Mouse (Mus musculus) kidney, adult 11 months (tissue): ENCODE measurements at regions not wholly inside any gene's neighbourhood (a gene's known extent, or its start where the extent isn't known, plus 50 kb on each side); places are given as distances from the start of the nearest gene placed in this dataset.

Experiments
- DNase-seq: peaks from one replicate; pipeline ENCODE4 v3.0.0; 2022

DNA sequence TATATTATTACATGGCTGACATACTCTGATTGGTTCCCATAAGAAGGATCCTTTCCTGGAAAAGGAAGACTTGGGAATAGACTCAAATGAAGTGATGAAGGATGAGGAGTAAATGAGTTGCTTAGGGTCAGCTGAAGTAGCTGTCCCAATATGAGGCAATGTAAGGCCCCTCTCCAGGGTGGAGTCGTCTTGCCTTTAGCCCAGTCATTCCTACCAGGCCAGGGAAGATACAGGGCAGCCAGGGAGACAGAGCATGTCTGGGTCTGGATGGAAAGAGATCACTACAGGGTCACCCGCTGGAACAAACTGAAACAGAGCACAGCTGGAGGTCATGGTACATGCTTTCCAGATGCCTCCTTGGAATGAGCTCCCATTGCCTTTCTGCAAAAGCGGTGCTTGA is 364.2 kb downstream of the Osr1 start:
- no peak for DNase-seq

DNA sequence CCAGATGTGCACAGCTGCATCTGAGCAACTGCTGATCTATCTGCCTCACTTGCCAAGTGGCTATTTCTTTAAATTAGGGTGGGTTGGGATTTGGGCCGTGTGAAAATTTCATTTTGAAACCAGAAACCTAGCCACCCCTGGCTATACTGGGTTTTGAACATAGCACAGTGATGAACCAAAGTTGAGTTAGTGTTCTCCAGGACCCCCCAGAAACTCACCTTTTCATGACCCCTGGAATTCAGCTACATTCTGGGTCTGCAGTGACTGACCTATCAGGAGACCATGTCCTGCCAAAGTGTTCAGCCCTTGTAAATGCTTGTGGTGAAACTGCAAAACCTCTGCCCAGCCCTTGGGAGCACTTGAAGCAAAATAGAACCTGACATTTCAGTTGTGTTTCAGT is 371.4 kb downstream of the Osr1 start:
- no peak for DNase-seq

DNA sequence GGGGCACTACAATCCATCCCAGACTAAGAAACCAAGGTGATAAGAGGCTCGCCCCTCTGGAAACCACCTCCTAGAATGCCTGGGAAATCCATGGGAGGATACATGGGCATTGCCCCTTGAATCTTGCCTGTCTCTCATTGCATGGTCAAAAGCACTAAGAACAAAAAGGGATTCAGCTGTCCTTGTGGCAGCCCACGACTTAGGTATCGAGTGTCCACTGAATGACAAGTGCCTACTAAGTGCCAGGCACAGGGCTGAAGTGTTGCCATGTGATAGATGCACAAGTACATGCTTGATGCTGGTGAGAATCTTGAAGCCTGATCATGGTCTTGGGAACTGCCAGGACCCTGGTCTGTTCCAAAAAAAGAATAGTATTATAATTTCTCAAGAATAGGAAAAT is 371.9 kb downstream of the Osr1 start:
- no peak for DNase-seq

DNA sequence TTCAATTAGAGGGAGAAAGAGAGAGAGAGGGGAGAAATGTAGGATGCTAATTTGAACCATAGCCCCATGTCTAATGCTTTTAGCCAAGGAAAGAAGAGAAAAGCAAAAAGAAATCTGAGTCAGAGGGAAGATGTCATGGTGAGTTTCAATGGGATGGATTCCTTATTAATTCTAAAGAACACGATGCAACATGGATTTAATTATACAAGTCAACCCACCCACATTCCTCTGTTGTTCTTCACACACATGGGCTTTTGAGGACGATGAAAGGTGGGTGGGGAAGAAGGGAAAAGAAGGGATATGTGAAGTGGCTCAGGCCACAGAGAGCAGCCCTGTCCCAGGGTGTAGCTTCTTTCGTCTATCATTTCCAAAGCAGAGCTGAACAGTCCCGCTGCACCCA is 378.9 kb downstream of the Osr1 start:
- no peak for DNase-seq

DNA sequence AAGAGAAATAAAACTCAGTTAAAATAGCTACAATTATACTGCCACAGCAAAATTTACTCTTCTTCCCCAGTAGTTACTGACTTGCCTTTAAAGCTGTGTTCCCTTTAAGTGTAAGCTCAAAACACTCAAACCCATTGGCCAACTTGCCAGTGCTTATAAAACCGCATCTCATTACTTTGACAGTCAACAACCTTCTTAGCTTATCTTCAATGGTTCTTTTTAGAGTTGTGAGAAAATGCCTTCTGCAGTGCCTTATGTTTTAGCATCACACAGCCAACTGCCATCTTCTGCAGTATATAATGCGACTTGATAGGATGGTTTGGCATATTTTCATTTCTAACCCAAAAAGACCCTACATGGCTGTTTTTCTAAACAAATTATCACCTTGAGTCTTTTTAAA is 382.5 kb downstream of the Osr1 start:
- DNase-seq, result no peak

DNA sequence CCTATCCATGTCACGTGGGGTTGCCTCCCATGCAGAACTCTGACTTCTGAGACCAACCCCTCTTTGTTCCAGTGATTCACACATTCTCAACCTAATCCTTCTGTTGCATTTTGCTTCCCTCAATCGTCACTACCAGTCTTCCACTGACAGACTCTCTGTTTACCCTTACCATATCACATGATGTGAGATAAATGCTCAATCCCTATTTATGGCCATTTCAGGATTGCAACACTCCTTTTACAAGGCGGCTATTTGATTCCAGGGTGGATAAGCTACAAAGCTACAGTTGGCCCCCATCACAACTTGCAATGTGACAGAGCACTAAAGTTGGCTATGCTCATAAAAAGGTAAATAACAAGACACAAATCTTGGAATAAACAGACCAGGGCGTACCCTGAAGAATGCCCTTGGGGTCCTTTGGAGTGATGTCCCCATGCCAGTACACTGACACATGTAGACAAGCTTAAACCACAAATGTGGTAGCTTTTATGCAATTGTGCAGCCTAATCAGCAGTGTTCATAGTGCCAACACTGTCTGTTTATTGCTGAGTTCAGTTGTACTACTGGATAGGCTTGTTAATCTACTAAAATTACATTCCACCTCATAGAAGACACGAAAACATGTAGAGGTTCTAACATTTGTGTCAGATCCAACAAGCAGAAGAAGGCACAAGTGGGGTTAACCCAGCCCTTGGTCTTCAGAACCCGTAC is 384.4 kb downstream of the Osr1 start:
- no peak for DNase-seq

DNA sequence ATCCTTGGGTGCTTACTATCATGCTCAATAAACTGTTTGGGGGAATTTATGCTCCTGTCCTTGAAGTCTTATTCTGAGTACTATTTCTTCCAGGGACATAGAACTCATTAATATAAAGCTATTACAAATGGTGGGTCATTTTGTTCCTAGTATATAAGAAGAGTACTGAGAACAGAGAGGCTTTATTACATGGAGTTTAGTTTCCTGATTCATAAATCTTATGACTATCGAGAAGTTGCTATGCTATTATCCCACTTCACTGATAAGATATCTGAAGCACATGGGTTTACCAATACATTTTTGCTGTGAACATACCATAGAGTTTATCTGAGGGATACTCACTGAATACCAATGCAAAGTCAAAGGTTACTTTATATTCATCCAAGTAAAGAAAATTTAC is 399.5 kb downstream of the Osr1 start:
- no peak for DNase-seq

DNA sequence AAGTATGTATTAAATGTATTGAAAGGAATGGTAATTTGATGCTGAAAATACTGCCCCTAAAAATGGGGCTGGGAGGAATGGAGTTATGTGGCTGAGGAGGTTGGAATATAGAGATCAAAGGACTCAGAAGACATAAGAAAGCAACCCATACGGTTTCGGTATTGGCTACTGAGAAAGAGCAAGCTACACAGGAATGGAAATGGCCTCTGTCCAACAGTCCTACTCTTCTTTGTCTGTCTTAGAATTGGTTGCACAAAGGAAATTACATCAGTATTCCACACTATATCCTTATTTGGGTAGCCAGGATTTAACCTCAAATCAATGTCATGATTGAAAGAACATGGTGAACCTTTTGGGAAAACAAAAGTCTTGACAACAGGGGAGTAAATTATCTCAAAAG is 399.0 kb upstream of the Nt5c1b start:
- no peak for DNase-seq

DNA sequence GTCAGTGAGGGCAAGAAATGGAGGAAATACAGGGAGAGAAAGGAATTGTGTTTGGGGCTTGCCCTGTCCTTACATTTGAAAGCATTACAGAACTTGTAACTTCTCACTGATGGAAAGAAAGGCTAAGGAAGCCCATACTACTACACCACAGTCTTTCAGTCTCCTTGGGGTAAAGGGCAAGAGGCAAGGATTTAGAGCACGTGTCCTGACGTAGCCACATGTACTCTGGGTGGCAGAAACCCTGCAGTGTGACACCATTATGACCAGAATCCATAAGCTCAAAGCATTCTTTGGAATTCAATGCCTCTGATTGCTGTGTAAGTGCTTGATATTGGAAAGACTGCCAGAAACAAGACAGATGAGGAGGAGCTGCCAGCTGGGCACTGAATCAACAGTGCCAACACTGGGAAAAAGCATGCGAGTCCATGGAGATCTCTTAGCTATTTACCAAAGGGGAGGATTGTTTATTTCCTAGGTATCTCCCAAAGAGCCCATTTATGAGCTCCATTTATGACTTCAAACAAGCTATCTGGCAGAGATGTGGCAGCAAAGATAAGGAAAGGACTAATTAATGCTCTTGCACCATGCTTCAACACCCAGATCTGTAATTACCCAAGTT is 391.2 kb upstream of the Nt5c1b start:
- DNase-seq, result no peak

DNA sequence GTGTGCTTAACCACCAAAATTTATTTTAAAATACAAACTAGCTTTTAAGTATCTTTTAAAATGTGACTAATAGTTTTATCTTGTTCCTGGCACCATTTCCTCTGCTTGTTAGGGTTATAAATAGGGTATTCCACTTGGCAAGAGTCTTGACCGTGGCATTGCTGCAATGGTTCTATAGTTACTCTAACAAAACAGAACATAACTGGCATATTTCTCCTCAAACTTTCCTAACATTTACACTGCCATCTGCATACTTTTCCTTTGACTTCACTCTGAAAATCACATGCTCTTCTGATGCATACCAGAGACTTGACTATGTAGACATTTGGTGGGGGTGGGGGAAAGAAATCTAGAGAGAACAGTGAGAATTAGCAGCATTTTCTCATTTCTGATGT is 390.7 kb upstream of the Nt5c1b start:
- DNase-seq, result no peak

DNA sequence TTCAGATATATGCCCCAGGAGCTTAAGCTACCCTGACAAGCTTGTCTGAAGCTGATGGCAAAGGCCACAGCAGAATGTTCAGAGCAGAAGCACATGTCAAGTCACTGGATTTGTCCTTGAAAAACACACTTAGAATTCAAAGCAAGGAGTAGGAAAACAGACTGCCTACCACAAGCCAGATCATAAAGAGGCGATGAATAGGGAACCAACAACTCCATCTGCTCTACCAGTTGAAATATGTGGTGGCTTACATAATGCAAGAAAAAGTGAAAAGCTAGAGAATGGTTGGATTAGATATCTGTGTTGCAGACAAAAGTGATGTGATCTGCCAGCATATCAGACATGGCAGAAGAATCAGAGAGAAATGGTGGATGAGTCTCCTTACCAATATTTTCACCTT is 378.5 kb upstream of the Nt5c1b start:
- no peak for DNase-seq

DNA sequence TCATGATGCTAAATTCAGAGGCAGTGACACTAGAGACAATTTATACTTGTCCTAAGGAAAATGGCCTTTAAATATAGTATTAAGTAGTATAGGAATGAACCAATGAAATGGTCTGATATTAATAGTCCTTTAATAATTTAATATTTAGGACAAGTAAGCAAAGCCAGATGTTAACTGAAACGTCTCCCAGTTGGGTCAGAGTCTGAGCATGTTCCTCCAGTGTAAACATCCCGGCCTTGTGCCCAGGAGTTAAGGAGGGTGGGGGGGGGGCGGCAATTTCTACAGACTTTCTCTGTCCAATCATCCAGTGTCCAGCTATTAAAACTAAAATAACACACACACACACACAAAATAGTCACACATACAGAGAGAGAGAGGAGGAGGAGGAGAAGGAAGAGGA is 374.1 kb upstream of the Nt5c1b start:
- no peak for DNase-seq

DNA sequence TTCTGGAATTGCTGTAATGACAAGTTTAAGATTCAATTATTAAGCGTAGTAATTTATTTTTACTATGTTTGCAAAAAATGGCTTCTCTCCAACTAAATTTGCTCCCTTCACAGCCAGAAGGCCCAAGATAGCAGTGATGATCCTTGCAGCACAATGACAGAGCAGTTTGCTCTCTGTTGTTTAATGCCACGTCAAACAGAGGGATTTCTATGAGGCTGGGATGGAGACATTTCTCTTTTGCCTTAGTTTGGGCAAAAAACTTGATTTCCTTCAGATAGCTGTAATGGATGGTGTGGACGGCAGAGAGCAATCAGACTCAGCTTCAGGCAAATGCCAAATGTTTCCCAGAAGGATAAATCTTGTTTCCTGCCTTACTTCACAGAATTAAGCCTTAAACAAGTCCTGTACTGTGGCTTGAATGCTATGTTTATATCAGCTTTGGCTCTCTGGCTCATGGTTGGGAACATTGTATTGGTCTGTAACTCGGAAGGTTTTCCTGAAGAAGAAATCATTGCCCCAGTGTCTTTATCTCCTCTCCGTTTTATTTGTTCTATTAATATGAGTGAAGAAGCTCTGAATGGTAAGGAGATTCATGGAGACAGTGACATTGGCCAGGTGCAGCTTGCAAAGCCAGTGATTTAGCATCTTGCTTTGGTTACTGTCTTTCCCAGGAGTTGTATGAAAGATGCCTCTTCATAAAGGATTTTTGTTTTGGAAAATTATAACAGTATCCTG is 373.2 kb upstream of the Nt5c1b start:
- DNase-seq, result no peak

DNA sequence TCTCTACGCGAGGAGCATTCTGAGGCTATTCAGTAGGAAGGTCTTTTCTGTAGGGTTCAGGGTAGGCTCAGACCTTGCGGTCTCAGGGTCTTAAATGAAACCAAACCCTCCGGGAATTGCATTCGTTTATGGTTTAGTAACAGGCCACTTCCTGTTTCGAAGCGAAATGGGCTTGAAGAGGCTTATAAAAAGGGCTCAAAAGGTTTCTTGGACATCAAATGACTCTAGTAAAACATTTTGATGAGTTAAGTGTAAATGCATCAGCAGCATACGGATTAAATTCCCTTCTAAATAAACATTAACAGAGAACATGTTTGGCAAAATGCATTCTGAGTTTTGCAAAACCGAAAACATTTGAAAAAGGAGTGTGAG is 372.6 kb upstream of the Nt5c1b start:
- no peak for DNase-seq

DNA sequence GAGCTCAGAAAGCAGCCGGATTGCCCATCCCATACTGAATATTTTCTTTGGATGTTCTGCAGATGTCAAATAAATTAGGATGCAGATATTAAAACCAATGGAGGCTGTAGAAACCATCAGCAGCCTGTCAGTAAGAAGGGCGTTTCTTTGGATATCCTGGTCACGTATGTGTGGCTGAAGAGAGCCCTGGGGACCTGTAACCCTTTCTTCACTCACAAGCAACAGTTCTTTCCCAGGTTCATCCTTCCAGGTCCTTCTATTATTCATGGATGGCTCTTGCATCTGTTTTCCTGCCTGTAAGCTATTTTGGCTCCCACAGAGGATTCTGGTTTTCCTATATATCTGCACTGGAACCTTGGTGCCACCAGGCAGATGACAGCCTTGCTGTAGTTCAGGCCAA is 372.2 kb upstream of the Nt5c1b start:
- DNase-seq, result no peak

DNA sequence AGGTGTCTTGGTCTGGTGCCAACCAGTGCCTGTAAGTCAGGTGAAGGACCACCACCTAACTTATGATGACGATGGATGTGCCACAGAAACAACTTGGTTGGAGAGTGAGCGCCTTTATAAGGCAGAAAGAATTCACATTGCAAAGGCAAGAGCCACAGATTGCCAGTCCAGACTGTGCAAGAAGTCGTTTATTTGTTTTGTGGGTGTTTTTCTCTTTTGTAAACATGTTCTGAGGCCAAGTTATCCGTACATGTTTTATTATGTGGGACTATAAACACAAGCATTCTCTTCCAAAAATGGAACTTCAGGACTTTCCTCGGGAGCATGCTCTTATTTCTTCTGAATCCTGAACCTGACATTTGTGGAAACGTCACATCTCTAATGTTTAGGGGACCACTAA is 369.8 kb upstream of the Nt5c1b start:
- DNase-seq, result no peak

DNA sequence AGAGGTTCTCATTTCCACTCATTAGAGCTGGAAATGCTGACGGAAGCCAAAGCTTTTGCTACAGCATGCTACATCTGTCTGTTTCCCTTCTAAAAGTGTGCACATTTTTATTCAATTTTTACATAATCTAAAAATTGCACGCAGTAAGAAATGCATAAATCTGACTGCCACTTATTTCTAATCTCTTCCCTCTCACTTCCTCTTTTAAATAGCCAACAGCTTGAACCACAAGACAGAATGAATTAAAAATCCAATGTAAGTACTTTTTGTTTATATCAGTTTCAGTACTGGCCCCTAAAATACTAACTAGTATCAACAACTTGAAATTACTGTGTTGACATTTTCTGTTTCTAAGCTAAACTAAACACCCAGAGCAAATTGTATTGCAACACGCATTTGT is 361.3 kb upstream of the Nt5c1b start:
- no peak for DNase-seq

DNA sequence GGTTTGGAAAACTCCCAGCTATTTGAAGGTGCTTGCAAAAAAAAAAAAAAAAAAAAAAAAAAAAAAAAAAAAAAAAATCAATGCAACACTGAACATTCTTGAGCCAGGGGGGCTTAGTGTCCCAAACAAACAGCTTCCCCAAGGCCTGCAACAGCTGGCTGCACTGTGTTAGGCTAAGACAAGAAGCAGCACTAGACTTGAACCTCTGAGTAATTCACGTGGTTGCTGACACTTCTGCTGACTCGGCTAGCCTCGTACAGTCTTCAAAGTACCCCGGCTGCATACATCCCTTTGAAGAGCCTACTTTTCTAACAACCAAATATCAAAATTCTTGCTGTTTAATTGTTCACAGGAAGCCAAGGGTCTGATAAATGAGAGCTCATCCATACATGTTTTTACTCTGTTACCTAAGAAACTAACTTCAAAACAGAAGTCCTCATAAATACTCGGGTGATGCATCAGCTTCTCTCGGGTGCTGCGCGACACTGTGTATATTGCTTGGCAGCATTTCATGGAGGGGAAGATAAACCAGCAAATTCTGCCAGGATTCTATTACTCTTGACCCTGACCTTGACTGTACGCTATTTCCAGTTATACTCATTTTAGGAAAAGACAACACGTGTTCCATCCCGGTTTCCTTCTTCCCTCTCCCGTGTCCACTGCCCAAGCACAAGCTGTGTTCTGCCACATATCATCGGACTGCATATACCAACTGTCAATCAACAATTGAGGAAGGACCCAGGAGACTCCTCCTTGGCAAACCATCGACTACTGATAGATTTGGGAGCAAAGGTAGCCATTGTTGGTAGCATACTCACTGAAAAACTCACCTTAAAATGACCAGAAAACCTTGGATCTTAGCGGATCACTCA is 352.8 kb upstream of the Nt5c1b start:
- no peak for DNase-seq

DNA sequence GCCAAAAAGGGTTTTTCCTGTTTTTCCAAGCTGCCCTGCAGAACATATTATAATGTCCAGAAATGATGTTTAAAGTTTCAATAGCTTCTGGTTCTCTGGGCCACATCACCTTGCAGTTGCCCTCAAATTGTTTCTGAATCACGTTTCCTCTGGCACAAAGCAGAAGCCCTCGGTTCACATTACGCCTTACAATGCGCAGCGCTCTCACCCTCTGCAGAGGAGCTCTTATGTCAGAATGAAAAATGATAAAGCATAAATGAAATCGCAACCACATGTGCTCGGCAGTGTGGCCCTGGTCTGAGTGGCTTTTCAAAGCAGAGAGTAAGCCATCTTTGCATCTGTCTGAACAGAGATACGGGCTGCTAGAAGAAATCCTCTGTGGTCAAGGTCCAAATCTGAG is 334.3 kb upstream of the Nt5c1b start:
- no peak for DNase-seq

DNA sequence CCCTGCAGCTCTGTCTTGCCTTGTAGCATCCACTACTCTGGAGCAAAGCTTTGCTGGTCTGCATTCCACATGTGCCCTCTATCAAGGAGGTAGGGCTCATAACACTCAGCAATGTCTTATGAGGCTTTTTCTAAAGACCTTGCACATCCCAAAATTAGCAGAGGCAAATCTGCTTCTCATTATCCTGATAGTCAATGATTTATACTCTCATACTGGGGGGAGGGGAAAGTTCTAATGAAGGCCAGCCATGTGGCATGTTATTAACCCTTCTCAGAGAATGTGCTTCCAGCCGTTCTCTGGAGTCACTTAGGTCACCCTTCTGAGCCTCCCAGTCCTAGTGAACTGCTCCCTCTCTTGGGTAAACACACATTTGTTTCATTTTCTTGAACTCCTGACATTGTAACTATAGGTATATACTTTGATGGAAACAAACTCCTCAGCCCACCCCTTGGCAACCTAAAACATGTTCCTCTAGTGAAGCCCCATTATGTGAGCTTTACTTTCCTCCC is 307.7 kb upstream of the Nt5c1b start:
- no peak for DNase-seq

DNA sequence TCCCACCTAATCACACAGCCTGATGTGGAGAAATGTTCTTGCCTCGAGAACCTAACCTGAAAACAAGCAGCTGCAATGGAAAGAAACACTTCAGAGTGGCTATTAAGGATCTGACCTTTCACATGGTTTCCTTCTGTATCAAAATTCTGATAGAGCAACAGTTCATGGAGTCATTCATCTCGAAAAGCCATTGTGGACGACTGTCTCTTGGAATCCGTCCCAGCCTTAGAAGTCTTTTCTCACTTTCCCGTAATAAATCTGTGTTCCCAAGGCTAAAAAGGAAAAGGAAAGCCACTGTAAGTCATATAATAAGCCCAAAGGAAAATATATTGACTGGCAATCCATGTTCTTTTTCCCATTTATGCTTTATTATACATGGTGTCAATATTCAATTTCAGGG is 291.4 kb upstream of the Nt5c1b start:
- DNase-seq, result no peak

DNA sequence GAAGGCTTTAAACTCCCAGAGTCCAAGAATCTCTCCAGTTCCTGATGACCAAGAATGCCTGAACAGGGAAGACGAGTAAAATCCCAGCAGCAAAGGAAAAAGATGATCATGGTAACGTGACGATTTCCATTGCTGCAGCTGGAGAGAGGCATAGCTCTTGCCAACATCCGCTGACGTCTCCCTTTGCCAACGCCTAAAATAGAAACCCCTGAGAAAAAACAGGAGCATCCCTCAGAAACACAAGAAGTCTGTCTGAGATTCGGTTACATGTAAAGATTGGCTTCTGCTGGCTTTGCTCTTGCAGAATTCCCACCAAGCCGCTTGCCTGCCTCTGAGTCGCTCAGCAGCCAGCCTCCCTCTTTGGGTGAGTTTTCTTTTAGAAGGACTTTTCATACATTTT is 290.3 kb upstream of the Nt5c1b start:
- no peak for DNase-seq

DNA sequence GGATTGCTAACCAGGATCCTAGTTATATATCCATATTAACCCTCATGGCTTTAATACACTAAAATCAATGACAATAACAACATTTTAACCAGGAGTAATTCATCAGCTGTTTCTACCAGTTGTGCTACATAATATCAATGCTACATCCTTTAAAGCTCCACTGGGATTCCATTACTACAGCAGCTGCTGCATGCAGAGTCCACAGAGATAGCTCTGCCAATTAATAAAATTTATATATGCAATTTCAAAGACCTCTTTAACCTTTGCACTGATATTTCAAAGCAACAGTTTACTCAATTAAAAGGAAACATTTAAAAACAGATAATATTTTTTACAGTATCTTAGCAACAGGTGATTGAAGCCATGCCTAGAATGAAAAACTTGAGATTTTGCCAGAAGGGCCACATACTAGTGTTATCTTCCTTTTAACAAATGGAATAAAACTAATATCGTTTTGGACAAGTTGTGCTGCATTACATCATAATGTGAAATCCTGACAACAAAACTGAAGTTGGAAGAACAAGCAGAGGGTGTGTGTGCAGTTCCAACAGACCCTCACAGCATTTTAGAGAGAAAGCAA is 256.8 kb upstream of the Nt5c1b start:
- DNase-seq, result no peak
